Mouse (Mus musculus): Measurements from ENCODE around the gene Kctd12.
A peak's percentile ranks its signal among the peaks of the same experiment; 100 is the strongest.

The Kctd12 gene

DNA sequence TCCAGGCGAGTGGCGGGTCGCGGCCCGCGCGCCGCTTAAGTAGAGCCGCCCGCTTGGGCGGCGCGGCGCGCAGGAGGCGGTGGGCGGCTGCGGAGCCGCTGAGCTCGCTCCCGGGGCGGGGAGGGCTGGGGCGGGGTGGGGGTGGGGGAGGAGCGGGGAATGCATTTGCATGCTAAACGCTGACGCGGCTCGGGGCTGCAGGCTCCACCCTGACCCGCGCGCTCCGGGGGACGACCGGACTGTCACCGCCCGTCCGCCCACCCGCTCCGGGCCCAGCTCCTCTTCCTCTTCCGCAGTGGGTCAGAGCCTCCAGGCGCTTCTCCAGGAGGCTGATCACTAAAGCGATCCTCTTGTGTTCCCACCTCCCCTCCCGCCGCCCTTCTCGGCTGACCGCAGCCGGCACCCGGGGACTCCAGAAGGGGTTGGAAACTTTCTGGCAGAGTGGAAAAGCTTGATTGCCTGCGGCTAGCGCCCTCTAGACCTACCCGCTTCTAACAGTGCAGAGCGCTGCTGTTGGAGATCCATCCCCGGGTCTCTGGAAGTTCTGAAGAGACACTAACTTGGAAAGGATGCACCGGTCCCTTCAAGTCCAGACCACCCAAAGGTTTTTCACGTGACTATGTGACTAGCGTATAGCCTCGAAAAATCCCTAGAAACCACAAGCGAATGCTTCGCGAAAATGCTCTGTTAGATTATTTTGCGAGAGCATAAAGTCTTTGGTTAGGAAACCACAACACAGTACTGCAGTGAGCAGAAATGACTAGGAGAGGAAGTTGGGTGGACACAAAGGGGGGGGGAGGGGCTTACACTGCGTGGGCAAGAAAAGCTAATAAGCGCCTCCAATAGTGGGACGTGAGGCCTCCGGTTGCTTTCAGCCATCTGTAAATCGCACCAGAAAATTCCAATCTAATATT, at the start of gene Kctd12:
Kctd12 (minus strand) TSS at position 11 of the 914 bp plus-strand sequence.
- DNase-seq (ENCODE audit: low spot score): peak; percentile 85

DNA sequence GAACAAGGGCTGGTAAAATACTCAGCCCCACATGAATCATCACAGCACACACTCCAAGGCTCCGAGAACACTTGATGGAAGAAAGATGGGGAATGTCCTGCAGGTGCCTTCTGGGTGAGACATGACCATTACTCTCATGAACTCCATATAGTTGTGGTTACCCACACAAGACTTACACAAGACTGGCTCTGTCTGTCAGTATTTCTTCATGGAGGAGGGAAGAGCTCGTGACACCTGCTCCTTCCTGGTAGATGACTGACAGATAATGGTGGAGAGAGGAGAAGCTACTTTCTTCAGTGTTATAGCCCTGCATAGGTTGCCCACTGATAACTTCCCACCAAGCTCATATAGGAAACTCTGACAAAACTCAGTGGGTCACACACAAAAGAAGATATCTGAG, 46.8 kb upstream of the Kctd12 start:
- DNase-seq (ENCODE audit: low spot score): no peak

DNA sequence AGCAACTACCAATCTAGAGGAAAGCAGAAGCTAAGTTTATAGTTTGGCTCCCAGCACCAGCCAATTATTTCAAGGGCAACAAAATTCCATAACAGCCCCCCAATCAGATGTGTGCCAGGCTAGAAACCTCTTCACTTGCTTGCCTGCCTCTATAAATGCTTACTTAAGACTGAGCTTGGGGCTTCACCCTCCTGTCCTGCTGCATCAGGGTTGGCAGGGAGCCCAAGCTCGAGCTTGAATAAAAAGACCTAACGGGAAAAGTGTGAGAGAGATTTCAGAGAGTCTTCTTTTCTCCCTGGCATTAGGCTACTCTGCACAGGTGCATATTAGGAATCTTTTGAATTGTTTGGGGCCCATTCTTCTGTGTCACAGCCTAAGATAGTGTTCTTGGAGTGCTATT, 37.6 kb upstream of the Kctd12 start:
- no peak for DNase-seq (ENCODE audit: low spot score)

DNA sequence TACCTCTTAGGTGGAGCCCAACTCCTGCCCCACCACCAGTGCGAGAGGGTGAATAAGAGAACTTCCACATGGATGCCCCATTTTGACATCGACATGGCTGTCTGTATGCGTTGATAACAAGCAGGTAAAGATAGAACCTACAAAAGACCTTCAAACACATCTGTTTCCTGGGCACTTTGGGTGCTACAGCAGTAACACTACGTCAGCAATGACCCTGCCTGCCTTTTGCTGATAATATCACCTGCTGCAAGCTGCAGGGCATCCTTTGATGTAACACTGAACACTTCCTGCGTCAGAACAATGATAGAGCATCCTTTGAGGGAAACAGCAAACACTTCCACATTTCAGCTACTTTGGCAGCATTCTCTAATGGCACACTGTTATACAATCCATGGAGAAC, 34.6 kb upstream of the Kctd12 start:
- DNase-seq (ENCODE audit: low spot score): no peak

DNA sequence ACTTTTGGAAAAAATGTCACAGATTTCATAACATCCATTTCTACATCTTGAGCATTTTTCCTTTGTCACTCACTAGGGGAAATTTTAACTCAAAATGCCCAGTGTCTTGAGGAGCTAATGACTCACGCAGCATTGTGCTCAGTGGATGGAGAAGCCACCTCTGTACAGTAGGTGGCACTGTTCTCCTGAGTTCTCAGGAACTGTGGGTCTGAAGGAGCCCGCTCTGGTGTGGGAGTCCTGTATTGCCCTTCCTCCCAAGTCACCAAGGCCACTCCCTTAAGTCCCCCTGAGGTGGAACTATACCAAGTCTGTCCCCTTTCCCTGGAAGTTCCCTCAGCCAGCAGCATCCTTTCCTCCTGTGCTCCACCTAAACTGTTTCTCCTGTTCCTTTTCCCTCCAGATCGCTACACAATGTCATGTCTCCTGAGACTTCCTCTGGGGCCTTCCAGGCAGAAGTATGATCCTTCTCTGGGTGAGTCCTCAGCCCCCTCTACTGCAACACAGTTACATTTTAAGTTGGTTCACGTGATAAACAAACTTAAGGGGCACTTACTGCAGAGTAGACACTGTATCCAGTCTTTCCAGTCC, 30.2 kb upstream of the Kctd12 start:
- DNase-seq (ENCODE audit: low spot score): peak; percentile 13

DNA sequence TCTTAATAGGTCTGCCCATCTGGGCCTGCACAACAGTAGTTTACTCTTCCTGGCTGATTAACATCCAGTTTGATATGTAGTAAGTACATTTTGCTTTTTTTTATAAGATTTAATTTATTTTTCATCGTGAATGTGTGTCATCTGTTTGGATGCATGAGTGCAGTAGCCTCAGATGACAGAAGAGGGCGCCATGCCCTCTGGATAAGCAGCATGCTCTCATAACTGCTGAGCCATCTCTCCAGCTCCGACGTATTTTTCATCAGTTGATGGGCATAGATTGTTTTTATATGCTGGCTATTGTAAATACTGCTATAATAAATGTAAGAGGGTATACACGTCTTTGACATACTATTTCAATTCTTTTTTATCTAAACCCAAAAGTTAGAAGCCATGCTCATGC, 29.3 kb upstream of the Kctd12 start:
- no peak for DNase-seq (ENCODE audit: low spot score)

DNA sequence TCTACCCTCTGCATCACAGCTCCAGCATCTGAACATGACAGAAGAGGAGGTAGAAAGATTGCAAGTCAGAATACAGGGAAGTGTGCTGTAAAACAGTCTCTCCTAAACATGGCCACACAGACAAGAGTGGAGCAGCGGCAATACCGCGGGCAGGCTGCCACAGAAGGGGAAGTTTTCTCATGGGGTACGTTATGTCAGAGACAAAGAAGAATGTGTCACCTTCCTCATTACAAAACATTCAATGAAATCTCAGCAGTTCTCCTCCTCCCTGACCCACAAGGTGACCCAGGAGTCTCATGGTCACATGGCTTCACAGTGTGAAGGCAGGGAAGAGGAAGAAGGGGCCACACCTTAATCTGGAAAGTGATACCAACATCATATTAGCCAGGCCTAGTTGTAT, 25.3 kb upstream of the Kctd12 start:
- DNase-seq (ENCODE audit: low spot score): no peak

DNA sequence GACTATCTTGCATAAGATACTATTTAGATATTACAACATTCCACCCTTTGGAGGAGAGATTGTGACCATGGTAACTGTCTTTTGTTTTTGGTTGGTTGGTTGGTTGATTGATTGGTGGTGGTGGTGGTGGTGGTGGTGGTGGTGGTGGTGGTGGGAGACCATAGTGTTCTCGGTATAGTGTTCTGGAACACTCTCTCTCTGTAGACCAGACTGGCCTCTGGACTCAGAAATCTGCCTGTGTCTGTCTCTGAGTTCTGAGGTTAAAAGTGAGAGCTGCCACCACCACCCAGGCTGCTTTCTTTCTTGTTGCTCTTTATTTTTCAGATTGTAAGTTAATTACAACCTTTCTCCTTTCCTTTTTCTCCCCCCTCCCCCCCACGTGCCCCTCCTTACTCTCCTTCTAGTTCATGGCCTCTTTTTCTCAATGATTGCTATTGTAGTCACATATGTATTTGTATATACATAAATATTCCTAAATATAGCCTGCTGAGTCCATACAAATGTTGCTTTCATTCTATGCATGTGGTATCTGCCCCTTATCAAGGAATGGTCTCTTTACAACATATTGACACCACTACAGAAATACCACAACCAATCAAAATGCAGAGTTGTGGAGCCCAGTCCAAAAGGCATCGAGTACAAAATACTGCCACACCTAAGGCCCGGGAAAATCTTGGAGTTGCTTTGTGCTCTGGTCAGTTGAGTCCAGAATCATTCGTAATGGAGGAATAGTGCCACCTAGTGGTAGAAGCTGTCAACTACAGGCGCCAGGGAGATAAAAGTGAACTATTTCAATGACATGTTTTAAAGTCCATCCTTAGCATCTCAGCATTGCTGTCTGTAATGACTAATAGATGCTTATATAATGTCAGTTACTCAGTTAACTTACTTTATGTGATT, 12.5 kb upstream of the Kctd12 start:
- DNase-seq (ENCODE audit: low spot score): peak; percentile 16

DNA sequence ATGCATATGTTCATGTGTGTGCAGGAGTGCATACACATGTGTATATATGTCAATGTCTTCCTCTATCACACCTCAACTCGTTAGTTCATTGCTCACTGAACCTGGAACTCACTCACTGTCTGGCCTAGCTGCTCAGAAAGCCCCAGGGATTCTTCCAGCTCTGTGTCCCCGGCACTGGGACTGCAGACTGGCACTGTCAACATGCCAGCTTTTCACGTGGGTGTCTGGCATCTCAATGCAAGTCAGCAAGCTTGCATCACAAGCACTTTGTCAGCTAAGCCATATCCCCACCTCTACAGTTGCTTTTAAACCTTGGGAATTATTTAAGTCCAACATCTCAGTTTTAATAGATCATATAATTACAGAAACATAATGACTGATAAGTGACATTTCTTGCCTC, 8.3 kb upstream of the Kctd12 start:
- DNase-seq (ENCODE audit: low spot score): no peak

DNA sequence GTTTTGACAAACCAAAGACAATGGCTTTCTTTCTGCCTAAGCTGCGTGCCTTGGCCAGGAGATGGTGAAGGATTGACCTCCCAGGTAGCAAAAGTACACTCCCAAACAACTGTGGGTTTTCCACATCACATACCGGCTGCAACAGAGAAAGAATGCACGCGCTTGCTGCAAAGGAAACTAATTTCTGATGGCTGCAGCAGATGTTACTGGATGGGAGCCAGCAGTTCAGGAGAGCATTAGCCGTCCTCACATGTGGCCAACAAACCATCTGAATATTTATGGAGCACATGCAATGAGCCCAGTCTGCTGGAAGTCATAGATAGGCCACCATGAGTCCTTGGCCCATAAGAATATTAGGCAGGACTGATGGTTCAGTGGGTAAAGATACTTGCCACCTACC, 7.4 kb upstream of the Kctd12 start:
- no peak for DNase-seq (ENCODE audit: low spot score)

DNA sequence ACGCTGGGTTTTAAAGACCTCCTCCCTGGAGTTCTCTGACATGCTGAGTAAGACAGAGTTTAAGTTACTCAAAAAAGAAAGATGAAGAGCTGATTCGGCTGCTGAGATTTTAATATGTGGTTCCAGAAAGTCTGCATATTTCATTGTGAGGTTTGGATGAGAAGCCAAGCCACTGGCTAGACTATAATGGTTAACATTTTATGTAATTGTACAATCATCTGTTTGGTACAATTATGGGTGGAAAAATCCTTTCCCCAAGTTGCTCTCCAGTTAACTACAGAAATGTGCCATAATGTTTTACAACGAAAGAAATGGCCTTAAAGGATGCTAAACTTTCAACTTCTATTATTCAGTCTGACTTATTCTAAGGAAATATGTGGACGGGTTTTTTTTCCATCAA, 6.8 kb upstream of the Kctd12 start:
- DNase-seq (ENCODE audit: low spot score): no peak

DNA sequence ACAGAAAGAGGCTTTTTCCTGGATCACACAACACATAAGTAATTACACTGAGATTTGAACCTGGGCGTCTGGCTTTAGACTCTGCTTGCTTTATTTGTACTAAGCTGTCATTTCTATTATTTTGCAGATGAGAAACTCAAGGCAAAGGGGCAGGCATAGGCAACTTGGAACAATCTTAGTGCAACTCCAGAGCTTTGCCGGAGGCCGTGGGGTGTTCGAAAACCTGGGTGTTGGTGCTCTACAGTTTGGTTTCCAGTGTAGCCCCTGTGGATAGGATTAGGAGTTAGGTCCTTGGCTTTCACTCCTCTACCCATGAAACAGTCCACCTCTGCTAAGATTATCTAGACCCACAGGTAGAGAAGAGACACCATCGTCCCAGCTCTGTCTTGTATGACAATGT, 5.2 kb upstream of the Kctd12 start:
- DNase-seq (ENCODE audit: low spot score): no peak

DNA sequence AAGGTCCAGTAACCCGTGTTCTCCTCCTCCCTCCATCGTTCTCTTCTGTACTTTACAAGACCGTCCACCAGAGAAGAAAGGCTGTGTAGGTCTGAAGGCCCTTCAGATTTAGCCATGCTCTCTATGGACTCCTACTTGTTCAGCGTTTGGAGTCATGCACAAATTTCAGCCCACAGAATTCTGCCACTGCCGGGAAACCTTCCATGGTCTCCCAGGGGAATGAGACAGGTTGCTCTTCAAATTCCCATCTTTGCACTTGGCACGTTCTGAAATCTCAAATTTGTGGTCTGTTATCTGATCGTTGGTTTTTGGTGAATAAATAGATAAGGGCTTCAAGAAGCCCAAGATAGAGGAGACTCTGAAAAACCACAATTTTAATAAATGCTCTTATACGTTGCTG, 1.2 kb upstream of the Kctd12 start:
- DNase-seq (ENCODE audit: low spot score): no peak

DNA sequence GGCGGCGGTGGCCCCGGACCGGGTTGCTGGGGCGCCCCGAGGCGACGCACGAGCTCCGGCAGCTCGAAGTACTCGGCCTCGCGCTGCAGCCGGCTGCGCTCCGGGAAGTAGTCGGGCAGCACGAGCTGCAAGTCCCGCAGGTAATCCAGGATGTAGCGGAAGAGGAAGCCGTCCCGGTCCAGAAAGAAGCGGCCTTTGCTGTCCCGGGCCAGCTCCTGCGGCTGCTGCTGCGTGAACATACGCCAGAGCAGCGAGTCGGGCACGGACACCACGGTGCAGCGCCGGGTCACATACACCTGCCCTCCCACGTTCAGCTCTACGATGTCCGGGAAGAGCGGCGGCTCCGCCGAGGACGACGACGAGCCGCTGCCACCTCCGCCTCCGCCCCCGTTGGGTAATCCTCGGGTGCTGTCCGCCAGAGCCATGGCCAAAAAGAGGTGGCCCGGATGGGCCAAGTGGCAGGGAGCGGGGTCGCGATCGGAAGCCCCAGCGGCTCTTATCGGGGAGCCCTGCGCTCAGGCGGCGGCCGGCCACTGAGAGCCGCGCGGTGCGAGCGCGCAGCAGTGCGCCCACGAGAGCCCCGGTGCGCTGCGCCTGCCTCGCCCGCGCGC, 316 bp downstream of the Kctd12 start:
- DNase-seq (ENCODE audit: low spot score): no peak

DNA sequence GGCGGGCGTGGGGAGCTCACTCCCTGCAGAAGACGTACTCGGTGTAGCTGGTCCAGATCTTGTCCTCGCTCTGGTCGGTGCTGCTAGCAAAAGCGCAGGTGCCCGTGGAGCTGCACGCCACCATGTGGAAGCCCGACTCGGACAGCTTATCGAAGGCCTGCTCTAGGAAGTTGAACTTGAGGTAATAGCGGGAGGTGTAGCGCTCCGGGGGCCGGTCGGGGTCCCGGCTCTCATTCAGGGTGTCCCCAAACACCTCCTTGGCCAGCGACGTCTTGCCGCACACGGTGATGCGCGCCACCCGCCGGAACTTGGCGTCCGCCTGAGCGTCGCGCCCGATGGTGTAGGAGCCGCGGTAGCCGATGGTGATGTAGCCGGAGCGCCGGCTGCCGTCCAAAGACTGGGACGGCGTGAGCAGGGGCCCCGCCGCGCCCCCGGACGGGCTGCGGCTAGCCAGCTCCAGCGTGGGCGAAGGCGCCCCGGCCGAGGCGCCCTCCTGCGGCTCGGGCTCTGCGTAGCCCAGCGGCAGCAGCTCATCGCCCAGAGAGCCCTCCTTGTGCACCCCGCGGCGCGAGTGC, 909 bp downstream of the Kctd12 start:
- DNase-seq (ENCODE audit: low spot score): peak; percentile 31

DNA sequence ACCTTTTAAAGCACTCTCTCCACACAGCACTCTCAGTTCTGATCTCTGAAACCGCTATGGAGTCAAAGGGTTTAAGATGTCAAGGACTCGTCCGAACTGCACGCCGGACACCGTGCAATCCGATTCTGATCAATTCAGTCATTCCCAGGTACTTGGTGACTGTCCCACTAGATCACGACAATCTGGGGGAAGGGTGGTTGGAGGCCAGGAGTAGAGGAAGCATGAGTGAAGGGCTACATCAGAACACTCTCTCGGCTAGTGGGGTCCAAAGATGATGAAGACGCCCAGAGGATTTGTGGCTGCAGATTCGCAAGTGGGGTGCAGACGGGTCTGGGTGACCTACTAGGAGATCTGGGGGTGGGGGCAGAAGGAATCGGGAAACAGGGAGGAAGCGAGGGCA, 1.5 kb downstream of the Kctd12 start:
- no peak for DNase-seq (ENCODE audit: low spot score)

DNA sequence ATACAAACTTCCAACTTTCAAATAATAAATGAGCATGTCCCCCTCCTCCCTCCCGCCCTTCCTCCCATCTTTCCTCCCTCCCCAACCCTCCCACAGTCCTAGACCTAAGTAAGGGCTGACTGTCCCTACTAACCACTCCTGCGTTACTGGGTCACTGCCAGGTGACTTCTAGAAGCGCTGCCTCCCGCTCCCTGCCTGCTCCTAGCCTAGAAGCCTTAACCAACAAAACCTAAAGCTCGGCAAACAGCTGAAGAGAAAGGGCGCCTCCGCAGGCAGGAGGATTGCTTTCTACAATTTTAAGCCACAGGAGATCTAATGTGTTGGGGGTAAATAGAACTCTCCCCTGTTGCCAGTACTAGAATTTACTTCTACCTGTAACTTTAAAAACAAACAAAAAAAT, 2.0 kb downstream of the Kctd12 start:
- no peak for DNase-seq (ENCODE audit: low spot score)

DNA sequence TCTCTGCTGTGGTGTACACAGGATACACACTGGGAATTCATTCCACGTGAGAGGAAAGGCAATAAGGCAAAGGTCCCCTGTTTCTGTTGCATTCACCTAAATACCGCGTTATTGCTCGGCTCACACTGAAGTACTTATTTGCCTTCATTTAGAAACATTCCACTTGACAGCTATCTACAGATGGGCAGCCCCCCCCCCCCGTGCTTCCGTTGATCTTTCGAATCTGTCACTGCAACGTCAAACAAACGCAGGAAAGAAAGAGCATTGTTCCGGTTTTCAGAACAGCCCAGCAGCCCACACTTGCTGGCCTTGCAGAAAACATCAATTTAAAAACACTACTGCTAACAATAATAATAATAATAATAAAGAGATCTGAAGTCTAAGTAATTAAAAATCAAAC, 2.6 kb downstream of the Kctd12 start:
- no peak for DNase-seq (ENCODE audit: low spot score)

DNA sequence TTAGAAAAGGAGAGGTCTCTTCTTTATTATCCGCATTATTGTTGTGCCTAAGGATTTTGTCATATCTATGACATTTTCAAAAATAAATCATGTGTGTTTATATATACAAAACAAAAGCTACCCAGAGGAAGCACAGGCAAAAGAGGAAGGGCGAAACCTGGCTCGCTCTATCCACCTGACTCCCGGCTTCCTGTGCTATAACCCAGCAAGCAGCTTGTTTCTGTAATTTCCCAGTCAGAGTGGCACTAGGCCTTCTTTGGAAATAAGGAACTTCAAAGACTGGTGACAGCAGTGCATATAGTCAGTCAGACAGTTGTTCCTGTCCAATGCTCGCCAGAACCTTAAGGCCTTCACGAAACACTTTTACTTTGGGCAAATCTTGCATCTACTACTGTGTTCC, 6.6 kb downstream of the Kctd12 start:
- DNase-seq (ENCODE audit: low spot score): no peak

DNA sequence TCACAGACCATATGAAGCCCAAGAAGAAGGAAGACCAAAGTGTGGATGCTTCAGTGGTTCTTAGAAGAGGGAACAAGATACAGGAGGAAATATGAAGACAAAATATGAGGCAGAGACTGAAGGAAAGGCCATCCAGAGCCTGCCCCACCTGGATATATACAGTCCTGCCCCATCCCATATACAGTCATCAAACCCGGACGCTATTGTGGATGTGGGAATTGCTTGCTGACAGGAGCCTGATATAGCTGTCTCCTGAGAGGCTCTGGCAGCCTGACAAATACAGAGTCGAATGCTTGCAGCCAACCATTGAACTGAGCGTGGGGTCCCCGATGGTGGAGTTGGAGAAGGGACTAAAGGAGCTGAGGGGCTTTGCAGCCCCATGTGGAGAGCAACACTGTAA, 13.6 kb downstream of the Kctd12 start:
- no peak for DNase-seq (ENCODE audit: low spot score)

DNA sequence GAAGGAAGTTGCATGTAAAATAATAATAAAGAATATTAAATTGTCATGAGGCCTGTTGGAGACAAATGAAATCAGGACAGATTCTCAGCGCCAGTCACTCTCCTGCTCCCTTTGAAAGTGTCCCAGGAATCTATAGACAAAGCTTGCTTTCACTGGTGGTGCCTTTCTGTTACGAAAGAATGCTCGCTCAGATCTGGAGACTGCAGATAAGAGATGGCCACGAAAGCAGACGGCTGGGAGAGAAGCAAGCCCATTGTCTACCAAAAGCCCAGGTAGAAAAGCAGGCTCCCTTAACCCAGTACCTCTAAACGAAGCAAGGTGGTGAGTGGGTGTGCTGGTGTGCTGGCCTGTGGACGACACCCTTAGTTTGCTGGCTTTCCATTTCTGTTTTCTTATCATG, 16.2 kb downstream of the Kctd12 start:
- DNase-seq (ENCODE audit: low spot score): no peak

DNA sequence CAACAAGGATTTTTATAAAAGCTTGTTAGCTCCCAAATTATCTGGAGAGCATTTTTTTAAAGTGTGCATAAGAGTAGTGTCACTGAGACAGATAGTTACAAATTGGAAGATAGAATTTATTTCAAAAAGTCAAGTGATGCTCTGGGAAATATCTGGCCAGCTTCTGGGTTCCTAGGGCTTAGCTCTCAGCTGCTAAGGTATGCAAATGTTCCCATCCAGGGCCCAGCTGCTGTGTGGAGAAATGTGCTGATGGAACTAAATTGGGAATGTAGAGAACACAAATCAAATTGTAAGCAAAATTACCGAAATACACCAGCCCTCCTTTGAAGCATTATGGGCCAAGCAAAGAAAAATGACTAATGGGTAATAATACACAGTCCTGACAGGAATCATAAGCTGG, 16.6 kb downstream of the Kctd12 start:
- no peak for DNase-seq (ENCODE audit: low spot score)
